10 mouse cellular contexts compared by ENCODE assay signal in genomic region chr13:59289127-59289526, GRCm38 (mm10).
A peak's percentile ranks its signal among the peaks of the same experiment; 100 is the strongest.
DNase-seq lines count a peak whose midpoint lies in the region; ATAC-seq and TF ChIP-seq lines count a peak whose summit lies in the region.
"Had no signal": no experiment of that assay in that cellular context is flagged by ENCODE, and none has a peak within 500 bp of the region (broad histone marks: within the 10 kb centered on the region; RNA-seq: fewer than 3 reads in every experiment).

No protein-coding gene starts in this region.

- H3K27me3 ChIP-seq in lung, postnatal 0 days (replicated peaks; ENCODE audit: insufficient read depth, low read length), result no peaks in the 10 kb centered on the region
- H3K27me3 ChIP-seq: forebrain, embryonic 13.5 days had no signal

- 67% methylated on average over 11 of the region's 11 CpGs for WGBS in lung, postnatal 0 days

- no peak overlapping the region for H3K4me2 ChIP-seq in lung, postnatal 0 days (replicated peaks; ENCODE audit: low read depth, low read length)
- H3K4me2 ChIP-seq: forebrain, embryonic 13.5 days had no signal

- no peaks in the 10 kb centered on the region for H3K4me1 ChIP-seq in lung, postnatal 0 days (ENCODE audit: insufficient read depth, low read depth, low read length)

- no peak overlapping the region for H3K9ac ChIP-seq in lung, postnatal 0 days (replicated peaks; ENCODE audit: low read depth)
- H3K9ac ChIP-seq: forebrain, embryonic 13.5 days had no signal

- no peak for TF ChIP-seq EP300 in lung, postnatal 0 days (IDR thresholded peaks at IDR 0.05)

- H3K36me3 ChIP-seq in lung, postnatal 0 days (ENCODE audit: insufficient read depth, low read length), result no peaks in the 10 kb centered on the region

- peak; percentile 6 for DNase-seq in cerebellum, adult 9-11 months
- DNase-seq in cerebellum, postnatal 4 days (ENCODE audit: low spot score in 2 of 2), result no peak
- DNase-seq in lung, postnatal 0 days (ENCODE audit: low spot score), result no peak
- no peak for DNase-seq in lung, postnatal 10 days
- DNase-seq in left cerebral cortex, adult 11 months (ENCODE audit: low spot score), result peak; percentile 35
- DNase-seq in right cerebral cortex, postnatal 25 days, result peak; percentile 43
- no peak for DNase-seq in MN1 (ENCODE audit: low spot score)
- DNase-seq: B cell, adult 2 months had no signal

- H3K4me3 ChIP-seq in lung, postnatal 0 days (ENCODE audit: low read depth, low read length), result no peak overlapping the region
- H3K4me3 ChIP-seq: forebrain, embryonic 13.5 days had no signal

- peak; percentile 39 for TF ChIP-seq CTCF in lung, postnatal 0 days (IDR thresholded peaks at IDR 0.05)

- no peak overlapping the region for H3K27ac ChIP-seq in lung, postnatal 0 days (ENCODE audit: low read length)
- H3K27ac ChIP-seq: forebrain, embryonic 13.5 days had no signal

- no peaks in the 10 kb centered on the region for H3K9me3 ChIP-seq in lung, postnatal 0 days (ENCODE audit: low read length)
- H3K9me3 ChIP-seq: forebrain, embryonic 13.5 days had no signal

- ATAC-seq in lung, postnatal 0 days, result no peak
- ATAC-seq in erythroid progenitor cell, adult 5-6 weeks (replicated peaks; ENCODE audit: low FRiP score, poor library complexity, severe bottlenecking), result no peak
- ATAC-seq: forebrain, embryonic 13.5 days had no signal

Comparison
In these comparisons a context has a peak if more than half of its experiments do, and no peak if none do; other contexts are left out.
1. DNase-seq: peak in cerebellum, adult 9-11 months (single experiment), left cerebral cortex, adult 11 months (single experiment) and right cerebral cortex, postnatal 25 days (single experiment); none in cerebellum, postnatal 4 days (0 of 2), lung, postnatal 0 days (single experiment), lung, postnatal 10 days (single experiment) and MN1 (single experiment).